In the genomic region with DNA sequence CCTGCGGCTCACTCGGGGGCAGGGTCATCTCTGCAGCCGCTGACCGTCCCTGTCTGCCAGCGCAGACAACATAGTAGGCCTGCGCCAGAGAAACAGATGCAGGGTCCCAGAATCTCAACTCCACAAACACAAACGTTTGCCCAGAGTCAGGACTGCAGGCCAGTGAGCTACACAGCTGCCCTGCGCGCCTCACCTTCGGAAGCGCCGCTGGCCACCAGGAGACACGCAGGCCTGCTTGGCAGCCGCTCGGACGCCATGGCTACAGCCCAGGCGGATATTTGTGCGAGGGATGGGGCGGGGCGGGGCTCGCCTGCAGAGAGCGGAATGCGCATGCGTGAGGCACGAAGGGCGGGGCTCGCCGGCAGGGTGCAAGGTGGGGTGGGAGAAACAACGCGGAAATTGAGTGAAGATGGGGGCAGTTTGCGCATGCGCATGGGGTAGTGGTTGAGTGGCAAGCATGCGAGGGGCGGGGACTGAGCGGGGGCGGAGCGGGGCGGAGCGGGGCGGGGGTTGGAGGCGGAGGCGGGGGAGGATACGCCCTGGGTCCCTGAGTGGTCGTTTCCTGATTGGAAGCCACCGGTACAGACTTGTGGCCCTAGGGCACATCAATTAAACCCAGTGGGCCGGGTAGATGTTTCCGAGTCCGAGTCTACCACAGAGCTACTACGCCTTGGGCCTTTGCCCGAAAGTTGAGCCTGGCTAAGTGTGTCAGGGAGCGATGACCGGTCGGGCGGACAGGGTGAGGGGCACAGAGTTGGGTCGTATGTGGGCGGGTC, we compare ENCODE assay signal across 8 mouse cellular contexts. TPM values are rescaled to one million over a fixed set of nuclear protein-coding genes. Genes with fewer than 3 reads are reported as not detected.
DNase-seq lines count a peak whose midpoint lies in the region; ATAC-seq lines count a peak whose summit lies in the region.

A gene (minus strand): TSS at position 328 of the 776 bp plus-strand sequence.

- no peaks in the 10 kb centered on the region for H3K9me3 ChIP-seq in hindbrain, embryonic 12.5 days (replicated peaks)

- peaks cover 16% of the 10 kb centered on the region for H3K4me1 ChIP-seq in hindbrain, embryonic 12.5 days

- peak within 1 kb of the TSS; percentile 90 for H3K9ac ChIP-seq in hindbrain, embryonic 12.5 days

- H3K27ac ChIP-seq in hindbrain, embryonic 12.5 days = peak within 1 kb of the TSS; percentile 89

- DNase-seq in Muller cell, postnatal 12 days (ENCODE audit: inconsistent ontology term) = peak; percentile 98
- peak; percentile 98 for DNase-seq in cerebellum, adult 9-11 months
- DNase-seq in frontal cortex, postnatal 10 days (ENCODE audit: low spot score in 2 of 2) = peak; percentile 96 to 99
- DNase-seq in layer of hippocampus, postnatal 14 days (ENCODE audit: low spot score in 2 of 2) = peak; percentile 98 to 99
- DNase-seq in lung, postnatal 14 days = peak; percentile 100
- DNase-seq in retina, adult 2 months (ENCODE audit: low read depth, low spot score) = peak; percentile 100
- DNase-seq in thymus, postnatal 36 days = peak; percentile 99 to 100

- peaks cover 4% of the 10 kb centered on the region; the same call in 1 of the 2 replicates for H3K27me3 ChIP-seq in hindbrain, embryonic 12.5 days

- peak; percentile 92 for ATAC-seq in hindbrain, embryonic 12.5 days (ENCODE audit: low FRiP score)

- peak within 1 kb of the TSS; percentile 57 for H3K4me3 ChIP-seq in hindbrain, embryonic 12.5 days

- peaks cover 20% of the 10 kb centered on the region for H3K36me3 ChIP-seq in hindbrain, embryonic 12.5 days

- WGBS in hindbrain, embryonic 12.5 days = under 1% methylated on average over 55 of the region's 56 CpGs

- peak within 1 kb of the TSS; percentile 76 for H3K4me2 ChIP-seq in hindbrain, embryonic 12.5 days (replicated peaks)

RNA-seq across cellular contexts. Expression of the gene that starts here (rescaled TPM):
- polyA plus RNA-seq in hindbrain, embryonic 12.5 days (2016; fragmentation: Nextera tagmentation; extraction: Ambion mirVana) = 52.2 and 54.1 TPM in 2 replicates
- total RNA-seq in layer of hippocampus, postnatal 14 days (2021) = 10 to 100 TPM; 37.4 to 37.6 TPM

Comparison
In these comparisons a context has a peak if more than half of its experiments do, and no peak if none do; other contexts are left out.
1. Peak in every context shown above with its lines: DNase-seq, ATAC-seq, H3K4me3 ChIP-seq and H3K27ac ChIP-seq.